Mouse (Mus musculus) hindbrain, embryonic 13.5 days (tissue): ENCODE data around the gene Zfp618. TPM values are rescaled to one million over a fixed set of nuclear protein-coding genes. Genes with fewer than 3 reads are reported as not detected.

ENCODE experiments used
- ATAC-seq: fragments of 200-750 bp; cut with Nextera tagmentation; 2 replicates; pipeline ENCODE4 v1.8.0; 2017; ENCODE audit warnings: moderate TSS enrichment; ENCODE audit not compliant: low FRiP score
- H3K27ac ChIP-seq: fragments of 300-500 bp; sonication (generic); 2 replicates; pipeline ENCODE4 v1.5.1; 2015; ENCODE audit warnings: inconsistent platforms, mild to moderate bottlenecking, moderate library complexity
- H3K27me3 ChIP-seq: fragments of 300-500 bp; sonication (generic); 2 replicates; pipeline ENCODE4 v1.6.1; 2015; ENCODE audit warnings: mild to moderate bottlenecking, inconsistent platforms
- H3K36me3 ChIP-seq: fragments of 300-500 bp; sonication (generic); 2 replicates; pipeline ENCODE4 v1.6.1; 2015; ENCODE audit warnings: mild to moderate bottlenecking, inconsistent platforms
- H3K4me1 ChIP-seq: fragments of 300-500 bp; sonication (generic); replicated peaks from 2 replicates; pipeline ENCODE4 v1.6.1; 2015; ENCODE audit warnings: inconsistent platforms
- H3K4me2 ChIP-seq: fragments of 300-500 bp; sonication (generic); 2 replicates; pipeline ENCODE4 v1.6.1; 2015; ENCODE audit warnings: inconsistent platforms, mild to moderate bottlenecking, moderate library complexity
- H3K4me3 ChIP-seq: fragments of 300-500 bp; sonication (generic); 2 replicates; pipeline ENCODE4 v1.5.1; 2015; ENCODE audit warnings: mild to moderate bottlenecking, inconsistent platforms
- H3K9ac ChIP-seq: fragments of 300-500 bp; sonication (generic); 2 replicates; pipeline ENCODE4 v1.6.1; 2015; ENCODE audit warnings: mild to moderate bottlenecking, inconsistent platforms
- H3K9me3 ChIP-seq: fragments of 300-500 bp; sonication (generic); 2 replicates; pipeline ENCODE4 v1.6.1; 2016; ENCODE audit warnings: inconsistent platforms
- WGBS: fragments of 180-500 bp; shearing (Covaris S2); methylation state at CpG from one replicate; pipeline ENCODE4 v1.1.7; 2015; 5-methylcytosine and 5-hydroxymethylcytosine counted together
- polyA plus RNA-seq: library from polyadenylated mRNA; unstranded; fragments of >200 nt; fragmentation: Nextera tagmentation; extraction: Ambion mirVana; gene quantifications from 2 replicates; pipeline ENCODE4 v1.2.1, GENCODE M21; 2015

Zfp618 gene
- polyA plus RNA-seq, 1 experiment from 2014 or later = 37.9 TPM

DNA sequence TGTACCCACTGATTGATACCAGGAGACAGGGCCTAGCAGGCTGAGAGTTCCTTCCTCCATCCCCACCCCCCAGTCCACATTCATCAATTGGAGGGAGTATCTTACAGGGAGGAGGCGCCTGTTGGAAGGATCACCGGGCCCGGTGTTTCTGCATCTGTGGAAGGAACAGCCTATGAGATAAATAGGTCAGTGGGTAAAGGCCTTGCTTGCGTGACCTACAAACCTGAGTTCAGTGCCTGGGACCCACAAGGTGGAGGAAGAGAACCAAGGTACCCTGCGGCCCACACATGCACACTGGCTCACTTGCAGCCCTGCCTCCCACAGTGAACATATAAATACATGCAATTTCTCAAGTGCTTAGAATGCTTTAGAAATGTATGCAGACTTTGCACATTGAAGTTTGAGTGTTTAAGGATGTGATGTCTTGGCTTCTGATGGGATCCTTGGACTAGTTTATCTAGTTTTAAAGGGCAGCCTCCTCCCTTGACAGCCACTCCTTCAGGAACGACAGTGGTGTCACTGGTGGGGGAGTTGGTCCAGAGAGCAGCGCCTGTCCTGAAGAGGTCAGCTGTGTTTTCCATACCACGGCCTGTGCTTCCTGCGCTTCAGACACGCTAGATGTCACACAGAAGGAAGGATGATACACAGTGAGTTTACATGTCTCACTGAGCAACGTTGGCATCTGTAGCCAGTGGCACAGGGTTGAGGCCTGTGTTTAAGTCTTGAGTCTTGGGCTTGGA lies 35.1 kb downstream of the Zfp618 start:
- peaks cover 6% of the 10 kb centered on the region for H3K36me3 ChIP-seq
- H3K4me2 ChIP-seq = no peak overlapping the region
- H3K27ac ChIP-seq = no peak overlapping the region; the same call in 1 of the 2 replicates
- no peak for ATAC-seq
- no peak overlapping the region for H3K9ac ChIP-seq
- H3K27me3 ChIP-seq = no peaks in the 10 kb centered on the region
- H3K9me3 ChIP-seq = no peaks in the 10 kb centered on the region
- no peak overlapping the region for H3K4me3 ChIP-seq
- H3K4me1 ChIP-seq = peaks cover 72% of the 10 kb centered on the region
- WGBS = 88% methylated on average over 11 of the region's 11 CpGs

- peaks cover 2% of the 10 kb centered on the region for H3K36me3 ChIP-seq
- no peaks in the 10 kb centered on the region for H3K9me3 ChIP-seq
- no peak overlapping the region for H3K4me3 ChIP-seq
- no peak overlapping the region for H3K27ac ChIP-seq
- H3K4me2 ChIP-seq = no peak overlapping the region
- no peak for ATAC-seq
- no peak overlapping the region for H3K9ac ChIP-seq
- no peaks in the 10 kb centered on the region for H3K27me3 ChIP-seq
- 97% methylated on average over 1 of the region's 1 CpGs for WGBS
- peaks cover 80% of the 10 kb centered on the region for H3K4me1 ChIP-seq
These were observed 37.0 kb downstream of the Zfp618 start for GRCm38 (mm10) chr4:63002386-63002785.

GRCm38 (mm10) chr4:63004519-63004918 lies 39.1 kb downstream of the Zfp618 start:
- WGBS = 78% methylated on average over 11 of the region's 11 CpGs
- H3K4me1 ChIP-seq = peaks cover 61% of the 10 kb centered on the region
- H3K4me3 ChIP-seq = no peak overlapping the region
- H3K9ac ChIP-seq = no peak overlapping the region
- H3K36me3 ChIP-seq = no peaks in the 10 kb centered on the region
- no peak for ATAC-seq
- no peaks in the 10 kb centered on the region for H3K27me3 ChIP-seq
- H3K4me2 ChIP-seq = no peak overlapping the region
- no peaks in the 10 kb centered on the region for H3K9me3 ChIP-seq
- 0 out of 2 replicates have a peak overlapping the region, but pooled peaks have one; percentile 1 for H3K27ac ChIP-seq

- no peak overlapping the region for H3K9ac ChIP-seq
- H3K4me2 ChIP-seq = no peak overlapping the region
- H3K27ac ChIP-seq = peak overlapping the region; percentile 24; the same call in 1 of the 2 replicates
- no peaks in the 10 kb centered on the region for H3K27me3 ChIP-seq
- no peaks in the 10 kb centered on the region for H3K36me3 ChIP-seq
- no peak overlapping the region for H3K4me3 ChIP-seq
- H3K9me3 ChIP-seq = no peaks in the 10 kb centered on the region
- H3K4me1 ChIP-seq = peaks cover 55% of the 10 kb centered on the region
- WGBS = 85% methylated on average over 10 of the region's 10 CpGs
- no peak for ATAC-seq
These were observed 40.2 kb downstream of the Zfp618 start for GRCm38 (mm10) chr4:63005446-63006185.

- Histone ChIP-seq H3K36me3 (no peaks in the 10 kb centered on the region), H3K4me3 (no peak overlapping the region), H3K9ac (no peak overlapping the region), H3K27ac (peak overlapping the region; percentile 24; the same call in 1 of the 2 replicates), H3K4me2 (no peak overlapping the region), H3K9me3 (no peaks in the 10 kb centered on the region), H3K4me1 (peaks cover 51% of the 10 kb centered on the region), H3K27me3 (no peaks in the 10 kb centered on the region)
- 79% methylated on average over 7 of the region's 7 CpGs for WGBS
- ATAC-seq = no peak
These were observed 41.1 kb downstream of the Zfp618 start for GRCm38 (mm10) chr4:63006198-63007155.

DNA sequence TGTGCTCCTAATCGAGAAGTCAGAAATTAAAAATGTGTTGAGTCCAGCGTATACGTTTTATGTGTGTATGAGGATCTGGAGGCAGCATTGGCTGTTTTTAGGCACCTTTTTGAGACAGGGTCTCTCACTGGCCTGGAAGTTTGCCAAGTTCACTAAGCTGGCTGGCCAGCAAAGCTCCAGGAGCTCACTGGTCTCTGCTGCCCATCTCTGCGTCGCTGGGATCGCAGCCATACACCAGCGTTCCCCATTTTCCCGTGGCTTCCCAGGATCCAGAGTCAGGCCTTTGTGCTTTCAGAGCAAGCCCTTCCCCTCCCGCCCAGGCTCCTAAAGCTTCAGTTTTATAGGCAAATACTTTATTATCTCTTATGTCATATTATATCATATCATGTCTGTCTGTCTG lies 42.8 kb downstream of the Zfp618 start:
- H3K9ac ChIP-seq = no peak overlapping the region
- 85% methylated on average over 9 of the region's 9 CpGs for WGBS
- no peaks in the 10 kb centered on the region for H3K36me3 ChIP-seq
- no peak overlapping the region for H3K27ac ChIP-seq
- H3K4me3 ChIP-seq = no peak overlapping the region
- ATAC-seq = no peak
- peaks cover 43% of the 10 kb centered on the region for H3K4me1 ChIP-seq
- H3K4me2 ChIP-seq = no peak overlapping the region
- H3K27me3 ChIP-seq = no peaks in the 10 kb centered on the region
- no peaks in the 10 kb centered on the region for H3K9me3 ChIP-seq

- Histone ChIP-seq H3K9ac (no peak overlapping the region), H3K27ac (no peak overlapping the region), H3K36me3 (no peaks in the 10 kb centered on the region), H3K4me2 (no peak overlapping the region), H3K9me3 (no peaks in the 10 kb centered on the region), H3K27me3 (no peaks in the 10 kb centered on the region), H3K4me1 (peaks cover 41% of the 10 kb centered on the region), H3K4me3 (no peak overlapping the region)
- WGBS = 86% methylated on average over 3 of the region's 3 CpGs
- ATAC-seq = no peak
These were observed 43.4 kb downstream of the Zfp618 start for GRCm38 (mm10) chr4:63008822-63009221.

- Histone ChIP-seq H3K27ac (peak overlapping the region; percentile 40; the same call in 1 of the 2 replicates), H3K4me2 (no peak overlapping the region), H3K9me3 (no peaks in the 10 kb centered on the region), H3K4me3 (no peak overlapping the region), H3K27me3 (no peaks in the 10 kb centered on the region), H3K9ac (no peak overlapping the region), H3K36me3 (no peaks in the 10 kb centered on the region), H3K4me1 (peaks cover 32% of the 10 kb centered on the region)
- 67% methylated on average over 1 of the region's 1 CpGs for WGBS
- ATAC-seq = peak; percentile 50; the same call in 1 of the 2 replicates
These were observed 44.4 kb downstream of the Zfp618 start for GRCm38 (mm10) chr4:63009821-63010220.

DNA sequence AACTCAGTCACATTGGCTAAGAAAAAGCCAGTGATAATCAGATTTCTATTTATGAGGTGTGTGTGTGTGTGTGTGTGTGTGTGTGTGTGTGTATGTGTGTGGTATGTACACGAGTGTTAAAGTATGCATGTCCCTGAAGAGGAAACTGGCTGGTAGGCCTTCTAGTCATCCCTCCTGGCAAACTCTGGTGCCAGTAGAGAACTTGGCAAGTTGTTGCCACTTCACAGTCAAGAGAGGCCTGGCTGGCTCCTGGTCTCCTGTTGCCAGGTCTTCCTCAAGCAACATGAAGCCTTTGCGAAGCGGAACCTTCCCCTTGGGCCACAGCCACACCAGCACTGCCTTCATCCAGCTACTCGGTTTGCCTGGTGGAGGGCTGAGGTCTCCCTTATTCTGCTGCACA lies 44.9 kb downstream of the Zfp618 start:
- no peaks in the 10 kb centered on the region for H3K9me3 ChIP-seq
- H3K9ac ChIP-seq = no peak overlapping the region
- no peaks in the 10 kb centered on the region for H3K27me3 ChIP-seq
- H3K27ac ChIP-seq = no peak overlapping the region; the same call in 1 of the 2 replicates
- no peak overlapping the region for H3K4me3 ChIP-seq
- ATAC-seq = no peak
- H3K4me2 ChIP-seq = no peak overlapping the region
- H3K36me3 ChIP-seq = no peaks in the 10 kb centered on the region
- WGBS = 91% methylated on average over 4 of the region's 4 CpGs
- peaks cover 27% of the 10 kb centered on the region for H3K4me1 ChIP-seq

DNA sequence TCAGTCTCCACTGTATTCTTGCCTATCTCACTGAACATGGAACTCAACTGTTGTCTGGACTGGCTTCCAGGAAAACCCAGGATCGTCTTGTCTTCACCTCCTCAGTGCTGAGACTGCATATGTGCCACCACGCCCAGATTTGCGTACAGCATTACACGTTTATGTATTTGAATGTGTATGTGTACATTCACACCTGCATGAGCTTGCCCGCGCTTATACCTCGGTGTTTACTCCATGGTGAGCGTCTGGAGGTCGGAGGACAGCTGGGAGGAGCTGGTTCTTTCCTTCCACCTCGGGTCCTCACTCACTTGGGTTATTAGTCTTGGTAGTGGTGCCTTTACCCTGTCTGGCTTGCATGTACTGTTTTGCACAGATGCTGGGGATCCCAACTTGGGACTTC lies 53.2 kb downstream of the Zfp618 start:
- H3K27me3 ChIP-seq = no peaks in the 10 kb centered on the region
- peaks cover 4% of the 10 kb centered on the region; the same call in 1 of the 2 replicates for H3K36me3 ChIP-seq
- H3K9ac ChIP-seq = no peak overlapping the region
- 93% methylated on average over 10 of the region's 10 CpGs for whole genome bisulfite sequencing
- no peak for ATAC-seq
- H3K27ac ChIP-seq = no peak overlapping the region
- H3K4me2 ChIP-seq = no peak overlapping the region
- no peak overlapping the region for H3K4me3 ChIP-seq
- no peaks in the 10 kb centered on the region for H3K9me3 ChIP-seq
- H3K4me1 ChIP-seq = peaks cover 12% of the 10 kb centered on the region

GRCm38 (mm10) chr4:63019428-63019858 lies 54.1 kb downstream of the Zfp618 start:
- ATAC-seq = peak; percentile 53
- Histone ChIP-seq H3K27me3 (no peaks in the 10 kb centered on the region), H3K4me1 (peaks cover 17% of the 10 kb centered on the region), H3K4me3 (no peak overlapping the region), H3K4me2 (no peak overlapping the region), H3K9me3 (no peaks in the 10 kb centered on the region), H3K9ac (no peak overlapping the region), H3K36me3 (peaks cover 4% of the 10 kb centered on the region; the same call in 1 of the 2 replicates), H3K27ac (no peak overlapping the region)
- 87% methylated on average over 4 of the region's 4 CpGs for WGBS
